Mouse (Mus musculus) liver, embryonic 12.5 days (tissue): ENCODE measurements at regions not wholly inside any gene's neighbourhood (a gene's known extent, or its start where the extent isn't known, plus 50 kb on each side); places are given as distances from the start of the nearest gene placed in this dataset.
A peak's percentile ranks its signal among the peaks of the same experiment; 100 is the strongest.

Experiments
- ATAC-seq: fragments of 200-750 bp; cut with Nextera tagmentation; 2 replicates; pipeline ENCODE4 v1.8.0; 2017; ENCODE audit warnings: moderate number of reproducible peaks, mild to moderate bottlenecking, moderate library complexity
- H3K27ac ChIP-seq: fragments of 300-500 bp; sonication (generic); 2 replicates; pipeline ENCODE4 v1.5.1; 2016; ENCODE audit warnings: mild to moderate bottlenecking
- H3K27me3 ChIP-seq: fragments of 300-500 bp; sonication (generic); replicated peaks from 2 replicates; pipeline ENCODE4 v1.6.1; 2016; ENCODE audit warnings: mild to moderate bottlenecking, moderate library complexity
- H3K36me3 ChIP-seq: fragments of 300-500 bp; sonication (generic); 2 replicates; pipeline ENCODE4 v1.6.1; 2016; ENCODE audit warnings: mild to moderate bottlenecking, moderate library complexity
- H3K4me1 ChIP-seq: fragments of 300-500 bp; sonication (generic); 2 replicates; pipeline ENCODE4 v1.6.1; 2016
- H3K4me2 ChIP-seq: fragments of 300-500 bp; sonication (generic); 2 replicates; pipeline ENCODE4 v1.6.1; 2016; ENCODE audit warnings: mild to moderate bottlenecking, moderate library complexity
- H3K4me3 ChIP-seq: fragments of 300-500 bp; sonication (generic); 2 replicates; pipeline ENCODE4 v1.5.1; 2016; ENCODE audit warnings: mild to moderate bottlenecking, moderate library complexity
- H3K9ac ChIP-seq: fragments of 300-500 bp; sonication (generic); 2 replicates; pipeline ENCODE4 v1.6.1; 2016; ENCODE audit warnings: mild to moderate bottlenecking, moderate library complexity
- H3K9me3 ChIP-seq: fragments of 300-500 bp; sonication (generic); replicated peaks from 2 replicates; pipeline ENCODE4 v1.6.1; 2016; ENCODE audit warnings: mild to moderate bottlenecking, moderate library complexity
- WGBS: fragments of 180-500 bp; shearing (Covaris S2); methylation state at CpG from one replicate; pipeline ENCODE4 v1.1.7; 2016; ENCODE audit not compliant: insufficient replicate concordance; 5-methylcytosine and 5-hydroxymethylcytosine counted together

DNA sequence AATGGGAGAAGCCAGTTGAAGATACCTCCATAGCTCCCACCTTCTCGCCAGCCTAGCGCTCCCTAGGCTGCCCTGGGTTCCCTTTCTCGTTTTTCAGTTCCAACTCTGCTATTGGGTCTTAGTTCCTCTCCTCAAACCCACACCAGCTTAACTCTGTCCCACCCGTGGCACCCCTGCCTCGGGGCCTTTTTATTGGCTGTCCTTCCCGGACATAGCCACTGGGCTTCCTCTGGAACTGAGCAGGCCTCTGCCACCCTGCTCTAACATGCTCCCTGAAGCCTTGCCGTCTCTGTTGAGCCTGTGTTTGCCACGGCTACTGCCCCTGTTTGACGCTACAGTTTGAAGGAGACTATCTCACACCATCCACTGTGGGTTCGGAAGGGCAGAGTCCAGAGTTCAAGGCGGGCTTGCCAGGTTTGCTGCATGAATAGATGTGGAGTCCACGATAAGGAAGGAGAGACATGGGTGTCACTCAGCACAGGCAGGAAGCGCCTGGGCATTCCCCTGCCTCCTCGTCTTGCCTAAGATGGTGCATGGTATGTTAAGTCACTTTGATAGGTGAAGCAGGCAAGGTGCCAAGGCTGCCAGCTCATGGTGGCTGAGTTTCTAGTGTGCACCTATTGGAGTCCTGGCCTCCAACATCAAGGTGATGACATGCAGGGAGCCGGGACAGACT is 116.1 kb upstream of the Tmem189 start:
- Histone ChIP-seq H3K9me3 (no peaks in the 10 kb centered on the region), H3K4me3 (no peak overlapping the region), H3K4me1 (peaks cover 43% of the 10 kb centered on the region), H3K9ac (0 out of 2 replicates have a peak overlapping the region, but pooled peaks have one; percentile 20), H3K27me3 (no peaks in the 10 kb centered on the region), H3K4me2 (peak overlapping the region; percentile 36; the same call in 1 of the 2 replicates), H3K27ac (peak overlapping the region; percentile 55), H3K36me3 (no peaks in the 10 kb centered on the region)
- 37% methylated on average over 15 of the region's 15 CpGs for WGBS
- no peak for ATAC-seq

DNA sequence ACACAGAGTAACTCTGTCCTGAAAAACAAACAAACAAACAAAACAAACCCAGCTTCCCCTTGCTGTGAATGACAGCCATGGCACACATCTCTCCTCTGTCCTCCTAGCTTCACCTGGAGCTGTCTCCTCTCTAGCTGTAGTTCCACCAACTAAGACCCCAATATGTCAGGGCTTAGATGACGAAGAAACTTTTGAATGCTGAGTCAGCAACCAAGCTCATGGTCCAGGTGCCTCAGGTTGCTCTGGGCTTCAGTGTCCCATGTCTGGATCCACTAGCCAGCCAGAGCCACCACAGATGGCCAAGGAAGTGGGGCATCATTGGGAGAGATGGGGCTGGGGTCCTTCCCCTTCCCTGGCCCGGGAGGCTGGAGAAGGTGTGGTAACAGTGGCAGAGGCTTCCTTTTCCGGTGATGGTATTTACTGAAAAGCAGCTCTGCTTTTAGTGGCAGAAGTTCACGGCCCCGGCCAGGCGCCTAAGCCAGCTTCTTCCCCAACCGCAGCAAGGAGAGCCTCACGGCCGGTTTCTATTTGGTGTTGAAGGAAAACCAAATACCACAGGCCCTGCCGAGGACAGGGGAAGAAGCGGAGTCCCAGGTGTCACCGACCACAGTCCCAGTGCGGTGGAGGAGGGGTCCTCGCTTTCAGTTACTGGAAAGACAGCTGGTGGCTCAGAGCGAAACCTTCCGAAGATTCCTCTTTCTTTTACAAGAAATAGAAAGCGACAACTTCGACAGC is 115.0 kb upstream of the Tmem189 start:
- H3K36me3 ChIP-seq = no peaks in the 10 kb centered on the region
- WGBS = 16% methylated on average over 18 of the region's 18 CpGs
- peak overlapping the region; percentile 55; the same call in 1 of the 2 replicates for H3K27ac ChIP-seq
- ATAC-seq = no peak
- H3K4me3 ChIP-seq = no peak overlapping the region
- peak overlapping the region; percentile 36 for H3K4me2 ChIP-seq
- no peaks in the 10 kb centered on the region for H3K9me3 ChIP-seq
- H3K4me1 ChIP-seq = peaks cover 54% of the 10 kb centered on the region
- no peak overlapping the region for H3K9ac ChIP-seq
- no peaks in the 10 kb centered on the region for H3K27me3 ChIP-seq

DNA sequence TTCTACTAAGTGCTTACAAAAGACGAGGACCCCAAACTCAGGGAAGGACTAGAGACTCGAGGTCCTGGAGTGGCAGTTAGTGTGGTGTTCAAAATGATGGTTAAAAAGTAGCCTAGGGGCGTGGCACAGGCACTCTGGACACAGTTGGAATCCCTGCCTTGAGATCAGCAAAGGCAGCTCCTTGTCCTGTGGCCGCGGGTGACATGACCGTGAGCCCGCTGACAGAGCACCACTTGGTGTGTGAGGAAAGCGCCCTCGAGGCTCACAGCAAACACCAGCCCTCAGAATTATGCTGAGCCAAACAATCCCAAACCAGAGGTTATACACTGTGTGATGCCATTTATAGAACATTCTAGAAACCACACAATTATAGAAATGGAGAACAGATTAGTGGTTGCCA is 112.9 kb upstream of the Tmem189 start:
- ATAC-seq = no peak
- H3K27ac ChIP-seq = no peak overlapping the region
- H3K36me3 ChIP-seq = no peaks in the 10 kb centered on the region
- 75% methylated on average over 9 of the region's 9 CpGs for WGBS
- peaks cover 69% of the 10 kb centered on the region for H3K4me1 ChIP-seq
- H3K4me3 ChIP-seq = no peak overlapping the region
- no peaks in the 10 kb centered on the region for H3K27me3 ChIP-seq
- H3K4me2 ChIP-seq = no peak overlapping the region
- no peaks in the 10 kb centered on the region for H3K9me3 ChIP-seq
- no peak overlapping the region for H3K9ac ChIP-seq

DNA sequence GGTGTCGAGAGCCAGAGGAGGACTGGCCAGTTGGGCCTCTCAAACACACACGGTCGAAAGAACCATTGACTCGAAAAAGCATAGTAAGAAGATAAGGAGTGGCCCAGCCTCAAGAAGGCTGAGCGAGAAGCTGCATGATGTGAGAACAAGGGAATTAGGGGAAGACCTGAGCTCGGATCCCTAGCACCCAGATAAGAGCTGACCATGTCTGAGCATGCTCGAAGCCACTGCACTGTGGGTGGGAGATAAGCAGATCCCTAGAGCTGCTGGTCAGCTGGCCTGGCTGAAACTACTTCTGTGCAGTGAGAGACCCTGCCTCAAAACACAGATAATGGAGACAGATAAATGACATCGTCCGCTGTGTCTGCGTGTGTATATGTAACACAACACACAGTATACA is 111.8 kb upstream of the Tmem189 start:
- no peak overlapping the region for H3K4me2 ChIP-seq
- H3K4me1 ChIP-seq = peaks cover 68% of the 10 kb centered on the region
- 23% methylated on average over 10 of the region's 10 CpGs for WGBS
- H3K9ac ChIP-seq = no peak overlapping the region
- H3K27ac ChIP-seq = peak overlapping the region; percentile 75
- H3K36me3 ChIP-seq = no peaks in the 10 kb centered on the region
- no peaks in the 10 kb centered on the region for H3K9me3 ChIP-seq
- H3K27me3 ChIP-seq = no peaks in the 10 kb centered on the region
- H3K4me3 ChIP-seq = no peak overlapping the region
- ATAC-seq = peak; percentile 53

DNA sequence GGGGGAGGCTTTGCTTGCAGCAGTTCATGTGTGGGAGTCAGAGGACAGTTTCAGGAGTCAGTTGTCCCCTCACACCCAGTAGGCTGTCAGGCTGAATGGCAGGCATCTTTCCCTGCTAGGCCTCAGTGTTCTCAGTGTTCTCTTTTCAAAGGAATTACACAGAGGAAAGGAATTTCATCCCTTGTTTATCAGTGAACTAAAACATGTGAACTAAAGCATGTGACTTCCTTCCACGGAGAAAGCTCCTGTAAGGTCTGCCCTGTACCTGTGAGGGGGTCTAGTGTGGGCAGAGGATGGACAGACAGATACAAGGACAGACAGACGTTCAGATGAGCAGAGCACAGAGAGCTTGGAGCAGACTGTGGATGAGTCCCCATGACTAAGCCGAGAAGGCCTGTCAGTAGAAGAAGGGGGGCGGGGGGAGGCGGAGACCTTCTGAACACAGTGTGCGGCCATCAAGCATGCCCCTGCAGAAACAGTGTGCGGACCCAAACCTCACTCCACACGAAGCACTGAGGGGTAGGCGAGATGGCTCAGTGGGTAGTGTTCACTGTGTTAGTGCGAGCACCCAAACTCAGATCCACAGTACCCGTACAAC is 111.1 kb upstream of the Tmem189 start:
- no peaks in the 10 kb centered on the region for H3K36me3 ChIP-seq
- H3K27ac ChIP-seq = peak overlapping the region; percentile 75
- H3K4me1 ChIP-seq = peaks cover 62% of the 10 kb centered on the region
- H3K4me2 ChIP-seq = 0 out of 2 replicates have a peak overlapping the region, but pooled peaks have one; percentile 3
- H3K27me3 ChIP-seq = no peaks in the 10 kb centered on the region
- ATAC-seq = peak; percentile 12; the same call in 1 of the 2 replicates
- 53% methylated on average over 11 of the region's 11 CpGs for WGBS
- H3K4me3 ChIP-seq = no peak overlapping the region
- no peaks in the 10 kb centered on the region for H3K9me3 ChIP-seq
- no peak overlapping the region; the same call in 1 of the 2 replicates for H3K9ac ChIP-seq

DNA sequence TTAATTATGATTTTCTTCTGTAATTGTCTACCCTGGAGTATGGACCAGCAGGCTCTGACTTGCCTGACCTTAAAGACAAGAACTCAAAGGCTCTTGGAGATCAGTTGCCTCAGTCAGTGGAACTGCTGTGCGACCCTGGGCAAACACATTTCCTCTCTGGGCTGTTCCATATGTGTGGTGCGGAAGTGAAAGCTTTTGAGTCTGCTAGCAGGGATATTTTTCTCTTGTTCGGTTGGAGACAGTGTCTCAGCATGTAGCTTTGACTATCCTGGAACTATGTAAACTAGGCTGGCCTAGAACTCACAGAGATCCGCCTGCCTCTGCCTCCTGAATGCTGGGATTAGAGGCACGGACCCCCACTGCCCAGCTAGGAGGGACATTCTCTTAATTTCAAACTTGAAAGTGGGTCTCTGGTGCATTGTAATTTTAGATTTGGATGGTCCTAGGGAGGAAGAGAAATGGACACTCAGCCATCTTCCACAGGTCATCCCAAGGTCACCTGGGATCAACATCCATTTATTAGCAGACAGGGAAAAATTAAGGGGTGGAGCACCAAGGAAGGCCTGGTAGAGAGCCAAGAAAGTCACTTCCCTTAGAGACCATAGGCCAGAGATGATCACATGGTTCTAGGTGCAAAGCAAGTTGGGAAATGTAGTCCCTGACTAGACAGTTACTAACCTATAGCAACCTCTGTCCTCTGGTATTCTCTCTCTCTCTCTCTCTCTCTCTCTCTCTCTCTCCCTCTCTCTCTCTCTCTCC is 110.2 kb upstream of the Tmem189 start:
- 73% methylated on average over 5 of the region's 5 CpGs for WGBS
- no peaks in the 10 kb centered on the region for H3K36me3 ChIP-seq
- H3K4me3 ChIP-seq = no peak overlapping the region
- H3K4me2 ChIP-seq = no peak overlapping the region
- ATAC-seq = peak; percentile 71
- no peaks in the 10 kb centered on the region for H3K9me3 ChIP-seq
- peaks cover 53% of the 10 kb centered on the region for H3K4me1 ChIP-seq
- H3K27ac ChIP-seq = 0 out of 2 replicates have a peak overlapping the region, but pooled peaks have one; percentile 75
- H3K27me3 ChIP-seq = no peaks in the 10 kb centered on the region
- no peak overlapping the region for H3K9ac ChIP-seq

DNA sequence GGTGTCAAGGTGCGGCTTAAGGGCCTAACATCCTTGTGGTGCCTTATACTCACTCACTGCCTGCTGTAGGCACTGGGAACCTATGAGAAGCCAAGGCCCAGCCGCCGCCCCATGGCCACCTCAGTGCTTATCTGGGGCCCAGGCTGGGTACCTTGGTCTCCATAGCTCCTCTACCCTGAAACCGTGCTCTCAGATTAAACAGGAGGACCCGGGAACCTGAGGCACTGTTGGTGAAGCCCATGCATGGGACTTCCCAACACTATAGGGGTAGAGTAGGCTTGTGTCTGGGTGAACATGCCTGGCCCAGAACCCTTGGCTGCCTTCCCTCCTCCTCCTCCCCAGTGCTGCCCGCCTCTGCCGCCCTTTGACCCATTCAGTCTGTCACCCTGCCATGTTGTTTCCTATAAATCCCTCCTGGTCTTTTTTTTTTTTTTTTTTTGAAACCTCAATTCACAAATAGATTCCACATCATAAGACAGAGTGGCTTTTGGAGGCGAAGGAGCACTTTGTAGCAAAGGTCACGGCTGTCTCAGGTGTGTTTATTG is 109.4 kb upstream of the Tmem189 start:
- Histone ChIP-seq H3K9me3 (no peaks in the 10 kb centered on the region), H3K27ac (no peak overlapping the region), H3K4me1 (peaks cover 45% of the 10 kb centered on the region), H3K9ac (no peak overlapping the region; the same call in 1 of the 2 replicates), H3K27me3 (0 out of 2 replicates have a peak, but pooled peaks cover 3% of the 10 kb centered on the region), H3K4me2 (no peak overlapping the region), H3K4me3 (no peak overlapping the region), H3K36me3 (no peaks in the 10 kb centered on the region)
- WGBS = 74% methylated on average over 9 of the region's 9 CpGs
- 0 out of 2 replicates have a peak, but pooled peaks have one; percentile 13 for ATAC-seq

DNA sequence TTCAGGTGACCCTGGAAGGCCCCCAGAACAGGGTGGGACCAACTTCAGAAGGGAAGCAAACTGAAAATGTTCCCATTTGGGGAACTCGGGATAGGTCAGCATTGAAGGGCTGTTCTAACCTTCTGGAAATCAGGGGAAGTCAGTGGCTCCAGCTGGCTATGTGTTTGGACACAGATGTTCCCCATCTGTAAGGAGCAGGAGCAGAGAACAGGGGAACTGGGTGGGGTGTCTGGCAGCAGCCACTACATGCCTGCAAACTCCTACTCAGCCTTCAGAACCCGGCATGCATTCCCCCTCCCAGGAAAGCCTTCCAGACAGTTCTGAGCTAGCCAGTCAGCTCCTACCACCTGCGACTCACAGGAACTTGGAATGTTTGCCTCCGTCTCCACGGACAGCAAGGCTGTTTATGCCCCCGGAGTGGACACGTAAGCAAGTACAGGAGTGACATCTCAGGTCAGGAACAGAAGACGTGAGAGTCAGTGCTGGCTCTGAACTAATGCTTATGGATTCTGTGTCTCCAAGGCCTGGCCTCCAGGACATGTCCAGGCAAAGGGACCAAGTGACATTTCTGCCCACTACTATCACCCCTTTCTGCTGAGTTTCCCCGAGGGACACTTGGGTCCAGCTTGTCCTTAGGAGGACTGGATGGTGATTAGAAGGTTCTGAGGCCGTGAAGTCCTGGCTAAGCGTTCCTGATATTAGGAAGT is 108.6 kb upstream of the Tmem189 start:
- peaks cover 44% of the 10 kb centered on the region for H3K4me1 ChIP-seq
- no peak overlapping the region for H3K9ac ChIP-seq
- no peak overlapping the region for H3K4me2 ChIP-seq
- H3K4me3 ChIP-seq = no peak overlapping the region
- H3K27ac ChIP-seq = no peak overlapping the region
- H3K36me3 ChIP-seq = no peaks in the 10 kb centered on the region
- no peaks in the 10 kb centered on the region for H3K9me3 ChIP-seq
- 79% methylated on average over 11 of the region's 11 CpGs for WGBS
- no peak for ATAC-seq
- H3K27me3 ChIP-seq = 0 out of 2 replicates have a peak, but pooled peaks cover 3% of the 10 kb centered on the region

DNA sequence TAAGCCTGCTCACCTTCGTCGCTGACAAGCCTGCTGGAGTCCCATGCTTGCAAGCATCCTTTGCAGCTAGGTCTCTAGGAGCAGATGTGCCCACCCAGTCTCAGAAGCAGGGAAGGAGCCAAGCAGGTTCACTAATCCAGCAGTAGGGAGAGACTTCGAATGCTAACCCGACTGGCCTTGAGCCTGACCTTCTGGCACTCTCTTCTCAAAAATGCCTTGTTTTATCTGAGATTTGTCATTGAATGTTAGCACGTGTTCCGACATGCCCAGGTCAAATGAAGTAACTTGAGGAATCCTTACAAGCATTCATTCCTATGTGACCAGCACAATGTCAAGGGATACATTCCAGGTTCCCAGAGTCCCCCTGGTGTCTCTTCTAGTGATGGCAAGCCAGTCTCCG is 105.9 kb upstream of the Tmem189 start:
- no peak overlapping the region for H3K27ac ChIP-seq
- peaks cover 24% of the 10 kb centered on the region for H3K4me1 ChIP-seq
- no peaks in the 10 kb centered on the region for H3K36me3 ChIP-seq
- H3K27me3 ChIP-seq = 0 out of 2 replicates have a peak, but pooled peaks cover 8% of the 10 kb centered on the region
- H3K9me3 ChIP-seq = no peaks in the 10 kb centered on the region
- no peak overlapping the region for H3K4me3 ChIP-seq
- ATAC-seq = no peak
- H3K9ac ChIP-seq = no peak overlapping the region
- no peak overlapping the region for H3K4me2 ChIP-seq
- 71% methylated on average over 7 of the region's 7 CpGs for WGBS

DNA sequence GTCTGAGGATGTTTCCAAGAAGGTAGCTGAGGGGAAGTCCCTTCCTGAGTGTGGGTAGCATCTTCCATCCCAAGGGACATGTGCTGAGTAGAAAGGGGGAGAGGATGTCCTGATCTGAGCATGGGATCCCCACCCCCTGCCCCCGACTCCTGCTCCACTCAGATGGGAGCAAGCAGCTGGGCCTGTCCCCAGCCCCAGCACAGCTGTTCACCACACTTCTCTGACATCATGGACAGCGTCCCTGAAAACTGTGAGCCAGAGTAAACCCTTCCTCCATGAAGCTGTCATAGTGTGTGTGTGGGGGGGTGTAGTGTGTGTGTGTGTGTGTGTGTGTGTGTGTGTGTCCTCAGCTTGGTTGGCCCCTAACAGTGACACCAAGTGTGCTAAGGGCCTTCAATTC is 104.3 kb upstream of the Tmem189 start:
- WGBS = 75% methylated on average over 2 of the region's 2 CpGs

DNA sequence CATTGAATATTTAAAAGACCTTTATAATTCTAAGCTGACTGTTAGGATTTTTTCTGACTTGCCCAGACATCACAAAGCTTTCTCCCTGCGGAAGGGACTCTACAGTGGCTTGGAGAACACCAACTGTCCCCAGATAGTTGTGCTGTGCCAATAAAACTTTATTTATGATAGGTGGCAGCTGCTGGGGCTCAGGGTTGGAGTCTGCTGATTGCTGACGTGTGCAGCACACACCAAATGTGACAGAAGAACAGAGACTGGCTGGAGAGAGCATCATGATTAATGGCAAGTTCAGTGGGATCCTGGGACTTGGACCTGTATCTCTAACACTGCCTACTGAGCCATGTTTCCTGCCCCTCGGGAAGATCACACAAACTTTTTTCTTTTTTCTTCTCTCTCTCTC is 103.1 kb upstream of the Tmem189 start:
- H3K27me3 ChIP-seq = 0 out of 2 replicates have a peak, but pooled peaks cover 8% of the 10 kb centered on the region
- WGBS = 47% methylated on average over 3 of the region's 3 CpGs
- ATAC-seq = no peak

More for the DNA sequence above, 104.3 kb upstream of the Tmem189 start:
- Histone ChIP-seq H3K27ac (no peak overlapping the region), H3K4me1 (peaks cover 8% of the 10 kb centered on the region), H3K9me3 (no peaks in the 10 kb centered on the region), H3K27me3 (0 out of 2 replicates have a peak, but pooled peaks cover 8% of the 10 kb centered on the region), H3K4me2 (no peak overlapping the region), H3K9ac (no peak overlapping the region), H3K4me3 (no peak overlapping the region), H3K36me3 (no peaks in the 10 kb centered on the region)
- no peak for ATAC-seq

More for the DNA sequence above, 103.1 kb upstream of the Tmem189 start:
- Histone ChIP-seq H3K36me3 (no peaks in the 10 kb centered on the region), H3K9me3 (no peaks in the 10 kb centered on the region), H3K4me1 (no peaks in the 10 kb centered on the region), H3K9ac (no peak overlapping the region), H3K27ac (no peak overlapping the region), H3K4me3 (no peak overlapping the region), H3K4me2 (no peak overlapping the region)
